Mouse (Mus musculus) limb, embryonic 11.5 days (tissue): ENCODE results near the gene Mllt10. TPM values are rescaled to one million over a fixed set of nuclear protein-coding genes. Genes with fewer than 3 reads are reported as not detected.
"Not testable (repeated sequence)": the region's sequence is repeated elsewhere in the genome, so short reads cannot be mapped to it uniquely, and the experiment has no call there.

ENCODE experiments used
- ATAC-seq: fragments of 200-750 bp; cut with Nextera tagmentation; 2 replicates; pipeline ENCODE4 v1.8.0; 2017; ENCODE audit warnings: low read depth; ENCODE audit not compliant: insufficient number of reproducible peaks, low FRiP score, low TSS enrichment
- DNase-seq: peaks from one replicate; pipeline ENCODE4 v3.0.0-alpha.2; 2015; ENCODE audit warnings: low spot score
- H3K27ac ChIP-seq: fragments of 300-500 bp; sonication (generic); replicated peaks from 2 replicates; pipeline ENCODE4 v1.5.1; 2014; ENCODE audit warnings: low read depth, mild to moderate bottlenecking, low read length
- H3K27me3 ChIP-seq: fragments of 300-500 bp; sonication (generic); 2 replicates; pipeline ENCODE4 v1.6.1; 2014; ENCODE audit warnings: mild to moderate bottlenecking, low read length, mixed read lengths; ENCODE audit not compliant: control insufficient read depth, insufficient read depth
- H3K36me3 ChIP-seq: fragments of 300-500 bp; sonication (generic); 2 replicates; pipeline ENCODE4 v1.6.1; 2014; ENCODE audit warnings: mild to moderate bottlenecking, low read length, moderate library complexity, mixed read lengths; ENCODE audit not compliant: control insufficient read depth, insufficient read depth
- H3K4me1 ChIP-seq: fragments of 300-500 bp; sonication (generic); 2 replicates; pipeline ENCODE4 v1.6.1; 2014; ENCODE audit warnings: low read length, mixed read lengths; ENCODE audit not compliant: control insufficient read depth, insufficient read depth
- H3K4me2 ChIP-seq: fragments of 300-500 bp; sonication (generic); 2 replicates; pipeline ENCODE4 v1.6.1; 2014; ENCODE audit warnings: low read depth, mild to moderate bottlenecking, moderate library complexity; ENCODE audit not compliant: severe bottlenecking
- H3K4me3 ChIP-seq: fragments of 300-500 bp; sonication (generic); 2 replicates; pipeline ENCODE4 v1.5.1; 2014; ENCODE audit warnings: low read depth, low read length
- H3K9ac ChIP-seq: fragments of 300-500 bp; sonication (generic); 2 replicates; pipeline ENCODE4 v1.6.1; 2014; ENCODE audit warnings: mild to moderate bottlenecking, low read length
- H3K9me3 ChIP-seq: fragments of 300-500 bp; sonication (generic); 2 replicates; pipeline ENCODE4 v1.6.1; 2016; ENCODE audit warnings: low read length; ENCODE audit not compliant: control insufficient read depth
- WGBS: fragments of 180-500 bp; shearing (Covaris S2); extraction: QIAGEN DNeasy Blood & Tissue Kit; methylation state at CpG from one replicate; pipeline ENCODE4 v1.1.7; 2014; 5-methylcytosine and 5-hydroxymethylcytosine counted together
- polyA plus RNA-seq: library from polyadenylated mRNA; unstranded; fragments of >200 nt; fragmentation: Nextera tagmentation; extraction: Ambion mirVana; gene quantifications from 2 replicates; pipeline ENCODE4 v1.2.1, GENCODE M21; 2014

Mllt10 gene
- polyA plus RNA-seq, 1 experiment from 2014 or later, result 46.3 TPM

GRCm38 (mm10) chr2:18066436-18066835 is 11.4 kb downstream of the Mllt10 start:
- Histone ChIP-seq H3K9ac (no peak overlapping the region), H3K4me2 (no peak overlapping the region), H3K9me3 (no peaks in the 10 kb centered on the region), H3K4me3 (no peak overlapping the region), H3K27me3 (no peaks in the 10 kb centered on the region), H3K36me3 (0 out of 2 replicates have a peak, but pooled peaks cover 2% of the 10 kb centered on the region), H3K27ac (no peak overlapping the region), H3K4me1 (peaks cover 4% of the 10 kb centered on the region)
- ATAC-seq (no peak), DNase-seq (no peak)

- Histone ChIP-seq H3K9ac (no peak overlapping the region), H3K36me3 (0 out of 2 replicates have a peak, but pooled peaks cover 2% of the 10 kb centered on the region), H3K9me3 (no peaks in the 10 kb centered on the region), H3K4me2 (no peak overlapping the region), H3K4me1 (peaks cover 4% of the 10 kb centered on the region), H3K27me3 (no peaks in the 10 kb centered on the region), H3K27ac (no peak overlapping the region), H3K4me3 (no peak overlapping the region)
- no peak for DNase-seq
- ATAC-seq, result no peak
- 92% methylated on average over 4 of the region's 4 CpGs for WGBS
Observed at GRCm38 (mm10) chr2:18068071-18068796, 13.2 kb downstream of the Mllt10 start.

GRCm38 (mm10) chr2:18071947-18072346 is 16.9 kb downstream of the Mllt10 start:
- Histone ChIP-seq H3K4me2 (no peak overlapping the region), H3K4me1 (no peaks in the 10 kb centered on the region), H3K36me3 (peaks cover 2% of the 10 kb centered on the region; the same call in 1 of the 2 replicates), H3K27me3 (no peaks in the 10 kb centered on the region), H3K4me3 (no peak overlapping the region), H3K9me3 (no peaks in the 10 kb centered on the region), H3K27ac (no peak overlapping the region), H3K9ac (no peak overlapping the region)
- ATAC-seq (no peak), DNase-seq (no peak)
- 90% methylated on average over 2 of the region's 2 CpGs for WGBS

- Histone ChIP-seq H3K4me3 (no peak overlapping the region), H3K9me3 (no peaks in the 10 kb centered on the region), H3K4me1 (no peaks in the 10 kb centered on the region), H3K36me3 (peaks cover 6% of the 10 kb centered on the region; the same call in 1 of the 2 replicates), H3K27me3 (no peaks in the 10 kb centered on the region), H3K4me2 (no peak overlapping the region), H3K27ac (no peak overlapping the region), H3K9ac (no peak overlapping the region)
- ATAC-seq (no peak), DNase-seq (no peak)
- WGBS, result 92% methylated on average over 2 of the region's 2 CpGs
Observed at GRCm38 (mm10) chr2:18080182-18080860, 25.3 kb downstream of the Mllt10 start.

GRCm38 (mm10) chr2:18087695-18088094 is 32.7 kb downstream of the Mllt10 start:
- not testable (repeated sequence) for ATAC-seq, H3K27me3 ChIP-seq, H3K4me3 ChIP-seq, H3K9me3 ChIP-seq, H3K4me1 ChIP-seq, H3K4me2 ChIP-seq, H3K9ac ChIP-seq, DNase-seq, H3K27ac ChIP-seq
- peaks cover 11% of the 10 kb centered on the region; the same call in 1 of the 2 replicates for H3K36me3 ChIP-seq
- 93% methylated on average over 3 of the region's 3 CpGs for WGBS

GRCm38 (mm10) chr2:18093858-18094257 is 38.8 kb downstream of the Mllt10 start:
- Histone ChIP-seq H3K9ac (no peak overlapping the region), H3K4me1 (no peaks in the 10 kb centered on the region), H3K4me2 (no peak overlapping the region), H3K4me3 (no peak overlapping the region), H3K36me3 (peaks cover 10% of the 10 kb centered on the region; the same call in 1 of the 2 replicates), H3K27me3 (no peaks in the 10 kb centered on the region), H3K9me3 (no peaks in the 10 kb centered on the region), H3K27ac (no peak overlapping the region)
- ATAC-seq (no peak), DNase-seq (no peak)
- 79% methylated on average over 1 of the region's 1 CpGs for WGBS

- H3K9ac ChIP-seq, result no peak overlapping the region
- H3K4me1 ChIP-seq, result no peaks in the 10 kb centered on the region
- H3K9me3 ChIP-seq, result no peaks in the 10 kb centered on the region
- ATAC-seq, result no peak
- peaks cover 10% of the 10 kb centered on the region; the same call in 1 of the 2 replicates for H3K36me3 ChIP-seq
- no peaks in the 10 kb centered on the region for H3K27me3 ChIP-seq
- H3K27ac ChIP-seq, result no peak overlapping the region
- H3K4me3 ChIP-seq, result no peak overlapping the region
- no peak overlapping the region for H3K4me2 ChIP-seq
- DNase-seq, result no peak
Observed at GRCm38 (mm10) chr2:18094319-18094718, 39.3 kb downstream of the Mllt10 start.

- H3K4me3 ChIP-seq, result no peak overlapping the region
Observed at GRCm38 (mm10) chr2:18095804-18096203, 40.8 kb downstream of the Mllt10 start.

More at GRCm38 (mm10) chr2:18095804-18096203, 40.8 kb downstream of the Mllt10 start:
- no peak overlapping the region for H3K4me2 ChIP-seq
- no peak overlapping the region for H3K9ac ChIP-seq
- no peaks in the 10 kb centered on the region for H3K9me3 ChIP-seq
- ATAC-seq, result no peak
- 47% methylated on average over 2 of the region's 2 CpGs for WGBS
- H3K36me3 ChIP-seq, result peaks cover 5% of the 10 kb centered on the region; the same call in 1 of the 2 replicates
- no peaks in the 10 kb centered on the region for H3K4me1 ChIP-seq
- no peak for DNase-seq
- no peaks in the 10 kb centered on the region for H3K27me3 ChIP-seq
- H3K27ac ChIP-seq, result no peak overlapping the region
